Mouse (Mus musculus): Measurements from ENCODE around the gene Bap1.

DNA sequence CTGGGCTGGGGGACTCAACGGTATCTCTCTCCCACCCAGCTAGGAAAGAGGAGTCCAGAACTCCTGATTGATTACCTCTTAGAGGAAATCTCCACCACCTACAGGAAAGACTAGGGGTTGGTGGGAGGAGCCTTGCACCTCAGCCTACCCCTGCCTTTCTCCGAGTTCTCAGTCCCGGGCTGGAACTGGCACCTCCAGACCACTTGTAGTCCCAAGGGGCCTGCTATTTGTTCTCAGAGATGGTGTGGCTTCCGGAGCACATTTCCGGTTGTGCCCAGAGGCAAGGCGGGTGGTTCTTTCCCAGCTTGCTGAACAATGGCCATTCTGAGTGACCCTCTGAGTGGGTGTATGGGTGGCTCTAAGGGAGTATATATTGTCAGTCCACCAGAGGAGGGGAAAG, 23.0 kb upstream of the Bap1 start:
- TF ChIP-seq GATA1 (IDR thresholded peaks at IDR 0.05; ENCODE audit: borderline replicate concordance, low read length), result no peak
- no peak for TF ChIP-seq FLI1 (IDR thresholded peaks at IDR 0.05; ENCODE audit: low read length)

Data from megakaryocyte, embryonic 14.5 days (primary cell).